Mouse (Mus musculus) kidney, postnatal 0 days (tissue): ENCODE data around the gene Ilf3. TPM values are rescaled to one million over a fixed set of nuclear protein-coding genes. Genes with fewer than 3 reads are reported as not detected.
A peak's percentile ranks its signal among the peaks of the same experiment; 100 is the strongest.

ENCODE experiments used
- ATAC-seq: fragments of 200-750 bp; cut with Nextera tagmentation; replicated peaks from 2 replicates; pipeline ENCODE4 v1.8.0; 2017; ENCODE audit warnings: low read depth, moderate number of reproducible peaks, moderate TSS enrichment, moderate library complexity; ENCODE audit not compliant: low FRiP score
- DNase-seq: peaks from one replicate; pipeline ENCODE4 v3.0.0-alpha.2; 2016; ENCODE audit warnings: low spot score
- H3K27ac ChIP-seq: fragments of 300-500 bp; sonication (generic); 2 replicates; pipeline ENCODE4 v1.5.1; 2014; ENCODE audit warnings: mild to moderate bottlenecking
- H3K27me3 ChIP-seq: fragments of 300-500 bp; sonication (generic); 2 replicates; pipeline ENCODE4 v1.6.1; 2014; ENCODE audit warnings: low read length, mixed read lengths; ENCODE audit not compliant: insufficient read depth
- H3K36me3 ChIP-seq: fragments of 300-500 bp; sonication (generic); 2 replicates; pipeline ENCODE4 v1.6.1; 2014; ENCODE audit warnings: low read length, mixed read lengths; ENCODE audit not compliant: insufficient read depth
- H3K4me1 ChIP-seq: fragments of 300-500 bp; sonication (generic); replicated peaks from 2 replicates; pipeline ENCODE4 v1.6.1; 2014; ENCODE audit warnings: antibody characterized with exemption, low read length, mixed read lengths; ENCODE audit not compliant: insufficient read depth
- H3K4me2 ChIP-seq: fragments of 300-500 bp; sonication (generic); 2 replicates; pipeline ENCODE4 v1.6.1; 2014; ENCODE audit warnings: mild to moderate bottlenecking, low read length, moderate library complexity, mixed read lengths
- H3K4me3 ChIP-seq: fragments of 300-500 bp; sonication (generic); replicated peaks from 2 replicates; pipeline ENCODE4 v1.5.1; 2014; ENCODE audit warnings: low read depth, low read length
- H3K9ac ChIP-seq: fragments of 300-500 bp; sonication (generic); 2 replicates; pipeline ENCODE4 v1.6.1; 2014; ENCODE audit warnings: low read depth, low read length
- H3K9me3 ChIP-seq: fragments of 300-500 bp; sonication (generic); replicated peaks from 2 replicates; pipeline ENCODE4 v1.6.1; 2016; ENCODE audit warnings: low read length, inconsistent platforms, mixed read lengths
- CTCF ChIP-seq: IDR thresholded peaks from 2 replicates; pipeline ENCODE4 v1.5.1; 2016; ENCODE audit warnings: antibody characterized with exemption, low read depth, mild to moderate bottlenecking, moderate library complexity
- WGBS: fragments of 180-500 bp; shearing (Covaris S2); extraction: QIAGEN DNeasy Blood & Tissue Kit; methylation state at CpG from one replicate; pipeline ENCODE4 v1.1.7; 2014; 5-methylcytosine and 5-hydroxymethylcytosine counted together
- polyA plus RNA-seq: library from polyadenylated mRNA; unstranded; fragments of >200 nt; fragmentation: Nextera tagmentation; extraction: Ambion mirVana; gene quantifications from 2 replicates; pipeline ENCODE4 v1.2.1, GENCODE M21; 2015

The Ilf3 gene
- polyA plus RNA-seq, 1 experiment from 2014 or later = 113 TPM

GRCm38 (mm10) chr9:21329699-21330289 lies 37.9 kb upstream of the Ilf3 start:
- Histone ChIP-seq H3K27ac (no peak overlapping the region), H3K9me3 (no peaks in the 10 kb centered on the region), H3K4me1 (peaks cover 9% of the 10 kb centered on the region; the same call in 1 of the 2 replicates), H3K27me3 (no peaks in the 10 kb centered on the region), H3K9ac (no peak overlapping the region), H3K36me3 (no peaks in the 10 kb centered on the region), H3K4me2 (no peak overlapping the region), H3K4me3 (no peak overlapping the region)
- 0 out of 2 replicates have a peak, but pooled peaks have one; percentile 6 for ATAC-seq
- DNase-seq = no peak
- WGBS = 90% methylated on average over 10 of the region's 10 CpGs
- TF ChIP-seq CTCF = no peak

GRCm38 (mm10) chr9:21331365-21332140 lies 36.1 kb upstream of the Ilf3 start:
- WGBS = 72% methylated on average over 12 of the region's 12 CpGs
- no peaks in the 10 kb centered on the region for H3K27me3 ChIP-seq
- H3K4me1 ChIP-seq = peaks cover 9% of the 10 kb centered on the region; the same call in 1 of the 2 replicates
- no peak overlapping the region for H3K9ac ChIP-seq
- no peak overlapping the region for H3K4me2 ChIP-seq
- no peaks in the 10 kb centered on the region for H3K36me3 ChIP-seq
- H3K9me3 ChIP-seq = no peaks in the 10 kb centered on the region
- TF ChIP-seq CTCF = no peak
- ATAC-seq (no peak), DNase-seq (no peak)
- no peak overlapping the region; the same call in 1 of the 2 replicates for H3K27ac ChIP-seq
- H3K4me3 ChIP-seq = no peak overlapping the region

- no peak for TF ChIP-seq CTCF
- Histone ChIP-seq H3K9me3 (no peaks in the 10 kb centered on the region), H3K9ac (no peak overlapping the region), H3K4me3 (no peak overlapping the region), H3K4me2 (no peak overlapping the region), H3K27ac (no peak overlapping the region; the same call in 1 of the 2 replicates), H3K4me1 (peaks cover 9% of the 10 kb centered on the region; the same call in 1 of the 2 replicates), H3K36me3 (no peaks in the 10 kb centered on the region), H3K27me3 (no peaks in the 10 kb centered on the region)
- DNase-seq = no peak
- 40% methylated on average over 9 of the region's 9 CpGs for WGBS
- no peak for ATAC-seq
These were observed 35.3 kb upstream of the Ilf3 start for GRCm38 (mm10) chr9:21332161-21333061.

GRCm38 (mm10) chr9:21333523-21333922 lies 34.1 kb upstream of the Ilf3 start:
- WGBS = 47% methylated on average over 1 of the region's 1 CpGs
- no peak for DNase-seq
- no peak overlapping the region for H3K4me2 ChIP-seq
- no peaks in the 10 kb centered on the region for H3K36me3 ChIP-seq
- ATAC-seq = no peak
- H3K27ac ChIP-seq = no peak overlapping the region
- H3K4me3 ChIP-seq = no peak overlapping the region
- H3K27me3 ChIP-seq = no peaks in the 10 kb centered on the region
- H3K9ac ChIP-seq = no peak overlapping the region
- H3K4me1 ChIP-seq = peaks cover 9% of the 10 kb centered on the region; the same call in 1 of the 2 replicates
- no peaks in the 10 kb centered on the region for H3K9me3 ChIP-seq
- no peak for TF ChIP-seq CTCF

- Histone ChIP-seq H3K4me3 (no peak overlapping the region), H3K27ac (no peak overlapping the region), H3K4me1 (peaks cover 9% of the 10 kb centered on the region; the same call in 1 of the 2 replicates), H3K27me3 (no peaks in the 10 kb centered on the region), H3K9me3 (no peaks in the 10 kb centered on the region), H3K9ac (no peak overlapping the region), H3K4me2 (no peak overlapping the region), H3K36me3 (no peaks in the 10 kb centered on the region)
- ATAC-seq = no peak
- DNase-seq = no peak
- no peak for TF ChIP-seq CTCF
These were observed 32.9 kb upstream of the Ilf3 start for GRCm38 (mm10) chr9:21334747-21335146.

GRCm38 (mm10) chr9:21335391-21335790 lies 32.3 kb upstream of the Ilf3 start:
- Histone ChIP-seq H3K4me1 (peaks cover 9% of the 10 kb centered on the region; the same call in 1 of the 2 replicates), H3K9me3 (no peaks in the 10 kb centered on the region), H3K36me3 (no peaks in the 10 kb centered on the region), H3K4me3 (no peak overlapping the region), H3K27me3 (no peaks in the 10 kb centered on the region), H3K27ac (no peak overlapping the region), H3K9ac (no peak overlapping the region), H3K4me2 (no peak overlapping the region)
- no peak for TF ChIP-seq CTCF
- DNase-seq (no peak), ATAC-seq (no peak)
- WGBS = 73% methylated on average over 4 of the region's 4 CpGs
